Mouse (Mus musculus): ENCODE measurements at regions not wholly inside any gene's neighbourhood (a gene's known extent, or its start where the extent isn't known, plus 50 kb on each side); places are given as distances from the start of the nearest gene placed in this dataset.

GRCm38 (mm10) chr8:7853169-7853568 lies 807.9 kb downstream of the Efnb2 start:
- DNase-seq (ENCODE audit: extremely low read depth, low read depth, low spot score) = no peak

- no peak for DNase-seq (ENCODE audit: extremely low read depth, low read depth, low spot score)
These were observed 810.5 kb downstream of the Efnb2 start for GRCm38 (mm10) chr8:7850573-7850972.

- DNase-seq (ENCODE audit: extremely low read depth, low read depth, low spot score) = no peak
These were observed 829.1 kb downstream of the Efnb2 start for GRCm38 (mm10) chr8:7831948-7832347.

GRCm38 (mm10) chr8:7827811-7828210 lies 833.2 kb downstream of the Efnb2 start:
- no peak for DNase-seq (ENCODE audit: extremely low read depth, low read depth, low spot score)

- no peak for DNase-seq (ENCODE audit: extremely low read depth, low read depth, low spot score)
These were observed 852.6 kb downstream of the Efnb2 start for GRCm38 (mm10) chr8:7808395-7808794.

GRCm38 (mm10) chr8:7799221-7799620 lies 861.8 kb downstream of the Efnb2 start:
- no peak for DNase-seq (ENCODE audit: extremely low read depth, low read depth, low spot score)

GRCm38 (mm10) chr8:7796156-7796555 lies 864.9 kb downstream of the Efnb2 start:
- no peak for DNase-seq (ENCODE audit: extremely low read depth, low read depth, low spot score)

GRCm38 (mm10) chr8:7763820-7764219 lies 897.2 kb downstream of the Efnb2 start:
- no peak for DNase-seq (ENCODE audit: extremely low read depth, low read depth, low spot score)

- no peak for DNase-seq (ENCODE audit: extremely low read depth, low read depth, low spot score)
These were observed 900.1 kb downstream of the Efnb2 start for GRCm38 (mm10) chr8:7760987-7761386.

GRCm38 (mm10) chr8:7732726-7733125 lies 928.3 kb downstream of the Efnb2 start:
- DNase-seq (ENCODE audit: extremely low read depth, low read depth, low spot score) = no peak

- DNase-seq (ENCODE audit: extremely low read depth, low read depth, low spot score) = no peak
These were observed 939.2 kb downstream of the Efnb2 start for GRCm38 (mm10) chr8:7721880-7722279.

GRCm38 (mm10) chr8:7718898-7719696 lies 941.9 kb downstream of the Efnb2 start:
- DNase-seq (ENCODE audit: extremely low read depth, low read depth, low spot score) = no peak

GRCm38 (mm10) chr8:7710764-7711163 lies 950.3 kb downstream of the Efnb2 start:
- no peak for DNase-seq (ENCODE audit: extremely low read depth, low read depth, low spot score)

- no peak for DNase-seq (ENCODE audit: extremely low read depth, low read depth, low spot score)
These were observed 951.6 kb downstream of the Efnb2 start for GRCm38 (mm10) chr8:7709406-7709805.

- no peak for DNase-seq (ENCODE audit: extremely low read depth, low read depth, low spot score)
These were observed 969.6 kb downstream of the Efnb2 start for GRCm38 (mm10) chr8:7691355-7691996.

GRCm38 (mm10) chr8:7653804-7654203 lies 1007.2 kb downstream of the Efnb2 start:
- peak; percentile 47 for DNase-seq (ENCODE audit: extremely low read depth, low read depth, low spot score)
